Mouse (Mus musculus) liver, adult 2 months (tissue): ENCODE results near the gene Zbtb9. TPM values are rescaled to one million over a fixed set of nuclear protein-coding genes. Genes with fewer than 3 reads are reported as not detected.
A peak's percentile ranks its signal among the peaks of the same experiment; 100 is the strongest.

Experiments used
- DNase-seq: peaks from one replicate; pipeline ENCODE4 v3.0.0-alpha.2; 2011; ENCODE audit warnings: low read depth, low spot score; ENCODE audit errors: extremely low read depth
- H3K27ac ChIP-seq: fragments of 200-500 bp; replicated peaks from 2 replicates; pipeline ENCODE4 v1.5.1; 2012; ENCODE audit warnings: low read depth, mild to moderate bottlenecking, control low read depth, inconsistent platforms, low read length; ENCODE audit not compliant: insufficient read depth
- H3K27me3 ChIP-seq: fragments of 200-500 bp; 2 replicates; pipeline ENCODE4 v1.6.1; 2012; ENCODE audit warnings: mild to moderate bottlenecking, moderate library complexity, low read length, inconsistent platforms; ENCODE audit not compliant: control insufficient read depth, insufficient read depth
- H3K36me3 ChIP-seq: fragments of 200-500 bp; 2 replicates; pipeline ENCODE4 v1.6.1; 2012; ENCODE audit warnings: low read length, inconsistent platforms; ENCODE audit not compliant: control insufficient read depth, insufficient read depth
- H3K4me1 ChIP-seq: fragments of 200-500 bp; 2 replicates; pipeline ENCODE4 v1.6.1; 2011; ENCODE audit warnings: low read length; ENCODE audit not compliant: control insufficient read depth, insufficient read depth
- H3K4me3 ChIP-seq: fragments of 200-500 bp; 2 replicates; pipeline ENCODE4 v1.5.1; 2011; ENCODE audit warnings: low read depth, mild to moderate bottlenecking, control low read depth, low read length, moderate library complexity; ENCODE audit not compliant: insufficient read depth
- H3K79me2 ChIP-seq: fragments of 200-500 bp; 2 replicates; pipeline ENCODE4 v1.6.1; 2012; ENCODE audit warnings: inconsistent platforms, mild to moderate bottlenecking, low read length, moderate library complexity; ENCODE audit not compliant: control insufficient read depth, insufficient read depth
- H3K9ac ChIP-seq: fragments of 200-500 bp; 2 replicates; pipeline ENCODE4 v1.6.1; 2012; ENCODE audit warnings: low read depth, mild to moderate bottlenecking, control low read depth, inconsistent platforms, low read length
- CTCF ChIP-seq: fragments of 200-500 bp; IDR thresholded peaks from 2 replicates; pipeline ENCODE4 v1.5.1; 2011; ENCODE audit warnings: low read depth, low read length, control low read depth
- POLR2A ChIP-seq: fragments of 200-500 bp; IDR thresholded peaks from 2 replicates; pipeline ENCODE4 v1.6.1; 2011; ENCODE audit warnings: low read length, control low read depth; ENCODE audit not compliant: insufficient read depth; ENCODE audit errors: extremely low read depth
- WGBS: fragments of 180-500 bp; shearing (Covaris S2); methylation state at CpG from one replicate; pipeline ENCODE4 v1.1.7; 2018; 5-methylcytosine and 5-hydroxymethylcytosine counted together
- polyA plus RNA-seq: library from polyadenylated mRNA; depleted of rRNA; stranded (reverse); fragments of >200 nt; gene quantifications from 2 replicates; pipeline ENCODE4 v1.2.3, GENCODE M21; 2012
- total RNA-seq: library from RNA; depleted of rRNA; stranded (reverse); fragments of >200 nt; gene quantifications from 2 replicates; pipeline ENCODE4 v1.2.3, GENCODE M21; 2014

Gene Zbtb9
- total and polyA plus RNA-seq, 2 experiments, result 3.3 to 3.6 TPM

DNA sequence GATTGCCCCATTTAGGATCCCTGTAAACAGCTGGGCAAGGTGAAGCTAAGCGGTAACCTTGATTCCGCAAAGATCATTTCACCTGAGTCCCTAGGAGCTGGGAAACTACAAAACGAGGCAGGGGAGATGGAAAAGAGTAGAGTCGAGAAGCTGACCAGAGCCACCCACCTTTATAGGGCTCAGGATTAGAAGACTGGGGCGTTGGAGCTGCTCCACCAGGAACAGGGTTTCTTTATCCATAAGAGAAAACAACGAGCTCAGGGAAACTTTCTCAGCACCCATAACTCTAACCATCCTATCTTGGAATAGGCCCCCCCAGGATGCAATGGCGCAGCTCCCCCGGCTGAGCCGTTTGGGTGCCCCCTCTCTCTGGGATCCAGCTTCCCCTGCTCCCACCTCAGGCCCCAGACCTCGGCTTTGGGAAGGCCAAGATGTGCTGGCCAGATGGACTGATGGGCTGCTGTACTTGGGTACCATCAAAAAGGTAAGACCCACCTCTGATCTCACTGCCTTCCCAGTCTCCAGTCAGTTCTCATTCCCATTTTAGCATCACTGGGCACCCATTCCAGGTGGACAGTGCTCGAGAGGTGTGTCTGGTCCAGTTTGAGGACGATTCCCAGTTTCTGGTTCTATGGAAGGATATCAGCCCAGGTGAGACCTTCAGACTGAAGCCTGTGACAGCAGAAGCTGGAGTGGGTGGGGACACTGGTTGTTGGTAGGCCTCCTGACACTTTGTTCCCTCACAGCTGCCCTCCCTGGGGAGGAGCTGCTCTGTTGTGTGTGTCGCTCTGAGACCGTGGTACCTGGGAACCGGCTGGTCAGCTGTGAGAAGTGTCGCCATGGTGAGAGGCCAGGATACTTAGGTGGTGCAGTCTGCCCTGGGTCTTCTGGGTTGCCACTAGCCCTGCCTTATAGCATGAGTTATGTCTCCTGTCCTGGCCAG lies 38.8 kb upstream of the Zbtb9 start:
- Histone ChIP-seq H3K9ac (peak overlapping the region; percentile 91), H3K79me2 (peaks cover 9% of the 10 kb centered on the region), H3K4me3 (peak overlapping the region; percentile 82), H3K36me3 (no peaks in the 10 kb centered on the region), H3K27me3 (no peaks in the 10 kb centered on the region), H3K4me1 (peaks cover 13% of the 10 kb centered on the region), H3K27ac (no peak overlapping the region)
- 76% methylated on average over 16 of the region's 16 CpGs for WGBS
- TF ChIP-seq POLR2A (no peak), CTCF (no peak)
- DNase-seq, result no peak

DNA sequence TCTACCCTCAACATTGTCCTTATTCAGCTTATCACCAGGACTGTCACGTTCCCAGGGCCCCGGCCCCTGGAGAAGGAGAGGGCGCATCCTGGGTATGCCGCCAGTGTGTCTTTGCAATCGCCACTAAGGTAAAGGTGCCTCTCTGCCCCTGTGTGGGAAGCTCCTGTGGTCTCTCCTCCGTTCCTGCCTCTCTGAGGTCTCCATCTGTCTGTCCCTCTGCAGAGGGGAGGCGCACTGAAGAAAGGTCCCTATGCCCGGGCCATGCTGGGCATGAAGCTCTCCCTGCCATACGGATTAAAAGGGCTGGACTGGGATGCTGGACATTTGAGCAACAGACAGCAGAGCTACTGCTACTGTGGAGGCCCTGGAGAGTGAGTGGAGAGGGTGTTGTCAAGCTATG lies 37.9 kb upstream of the Zbtb9 start:
- WGBS, result 94% methylated on average over 9 of the region's 9 CpGs
- Histone ChIP-seq H3K36me3 (no peaks in the 10 kb centered on the region), H3K27me3 (no peaks in the 10 kb centered on the region), H3K79me2 (peaks cover 9% of the 10 kb centered on the region), H3K27ac (no peak overlapping the region), H3K4me3 (no peak overlapping the region), H3K4me1 (peaks cover 15% of the 10 kb centered on the region), H3K9ac (no peak overlapping the region)
- DNase-seq, result no peak
- TF ChIP-seq CTCF, result no peak
- no peak for TF ChIP-seq POLR2A

DNA sequence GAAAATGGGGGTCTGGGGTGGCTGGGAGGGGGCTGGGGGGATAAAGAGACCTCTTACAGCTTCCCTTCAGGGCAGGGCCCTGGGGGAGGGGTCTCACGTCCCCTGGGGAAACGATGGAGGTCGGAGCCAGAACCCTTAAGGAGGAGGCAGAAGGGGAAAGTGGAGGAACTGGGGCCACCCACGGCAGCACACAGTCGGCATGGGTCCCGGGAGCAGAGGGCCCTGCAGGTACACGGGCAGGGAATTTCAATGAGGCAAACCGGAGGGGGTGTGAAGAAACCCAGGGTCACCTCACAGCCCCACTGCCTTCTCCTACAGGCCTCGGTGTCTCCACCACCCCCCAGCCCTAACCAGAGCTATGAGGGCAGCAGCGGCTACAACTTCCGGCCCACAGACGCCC lies 36.5 kb upstream of the Zbtb9 start:
- WGBS, result 88% methylated on average over 12 of the region's 12 CpGs
- peaks cover 9% of the 10 kb centered on the region for H3K79me2 ChIP-seq
- no peak for TF ChIP-seq CTCF
- TF ChIP-seq POLR2A, result no peak
- H3K36me3 ChIP-seq, result no peaks in the 10 kb centered on the region
- no peak overlapping the region for H3K27ac ChIP-seq
- H3K4me1 ChIP-seq, result peaks cover 16% of the 10 kb centered on the region
- no peak overlapping the region for H3K4me3 ChIP-seq
- no peaks in the 10 kb centered on the region for H3K27me3 ChIP-seq
- no peak overlapping the region for H3K9ac ChIP-seq
- DNase-seq, result no peak

DNA sequence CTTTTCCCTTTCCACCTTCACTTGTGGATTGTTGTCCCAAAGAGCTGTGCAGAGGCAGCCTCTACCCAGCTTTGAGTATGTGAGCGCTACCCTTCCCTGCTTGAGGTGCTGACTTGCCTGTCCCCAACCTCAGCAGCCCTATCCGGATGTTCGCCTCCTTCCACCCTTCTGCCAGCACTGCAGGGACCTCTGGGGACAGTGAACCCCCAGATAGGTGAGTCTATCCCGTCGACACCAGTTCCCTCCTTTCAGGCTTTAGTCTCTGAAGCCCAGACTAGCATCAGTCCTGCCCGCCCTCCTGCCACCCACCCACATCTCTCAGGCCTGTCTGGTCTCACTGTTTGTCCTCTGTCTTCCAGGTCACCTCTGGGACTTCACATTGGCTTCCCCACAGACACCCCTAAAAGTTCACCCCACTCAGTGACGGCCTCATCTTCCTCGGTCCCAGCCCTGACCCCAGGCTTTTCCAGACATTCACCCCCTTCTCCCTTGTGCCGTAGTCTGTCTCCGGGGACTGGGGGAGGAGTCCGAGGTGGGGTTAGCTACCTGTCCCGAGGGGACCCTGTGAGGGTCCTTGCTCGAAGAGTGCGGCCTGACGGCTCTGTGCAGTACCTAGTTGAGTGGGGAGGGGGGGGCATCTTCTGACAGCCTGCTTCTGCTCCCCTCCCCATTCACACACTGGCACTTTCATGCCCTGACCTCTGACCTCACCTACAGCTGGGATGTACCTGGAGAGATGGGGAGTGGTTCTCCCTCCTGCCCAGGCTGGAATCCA lies 35.9 kb upstream of the Zbtb9 start:
- H3K4me1 ChIP-seq, result peaks cover 15% of the 10 kb centered on the region
- no peak overlapping the region for H3K9ac ChIP-seq
- H3K27ac ChIP-seq, result no peak overlapping the region
- 91% methylated on average over 15 of the region's 15 CpGs for WGBS
- DNase-seq, result no peak
- H3K79me2 ChIP-seq, result peaks cover 9% of the 10 kb centered on the region
- TF ChIP-seq CTCF, result no peak
- TF ChIP-seq POLR2A, result no peak
- H3K4me3 ChIP-seq, result no peak overlapping the region
- no peaks in the 10 kb centered on the region for H3K36me3 ChIP-seq
- H3K27me3 ChIP-seq, result no peaks in the 10 kb centered on the region

DNA sequence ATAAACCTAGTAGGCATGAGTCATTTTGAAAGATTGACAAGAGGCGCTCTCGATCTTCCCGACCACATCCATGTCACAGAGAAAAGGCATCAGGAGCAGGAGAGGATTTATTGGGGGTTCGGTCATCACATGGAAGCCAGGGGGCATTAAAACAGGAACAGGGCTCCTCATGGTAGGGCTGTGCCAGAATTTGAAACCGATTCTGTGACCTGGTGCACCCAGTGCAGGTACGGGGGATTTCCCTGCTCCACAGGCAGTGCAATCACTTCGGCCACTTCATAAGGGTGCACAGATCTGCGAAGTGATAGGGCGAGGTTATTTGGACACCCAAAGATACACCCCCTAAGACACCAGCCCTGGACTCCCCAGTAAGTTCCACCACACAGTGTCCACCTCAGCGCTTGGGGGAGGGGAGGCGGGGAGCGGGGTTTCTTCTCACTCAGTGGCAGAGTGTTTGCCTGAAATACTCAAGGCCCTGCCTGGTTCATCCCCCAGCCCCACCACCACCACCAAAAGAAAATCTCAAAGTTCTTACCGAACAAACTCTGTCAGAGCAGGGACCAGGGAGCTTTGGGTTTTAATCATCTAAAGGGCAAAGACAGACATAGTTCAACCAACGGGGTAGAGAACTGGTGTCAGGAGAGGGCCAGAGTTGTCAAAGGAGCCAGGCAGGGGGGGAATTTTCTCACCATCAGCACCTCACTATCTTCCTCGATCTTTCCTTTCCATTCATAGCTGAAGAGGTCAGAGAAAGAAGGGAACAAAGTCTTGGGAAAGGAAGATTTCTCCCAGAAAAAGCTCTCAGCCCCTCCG lies 34.9 kb upstream of the Zbtb9 start:
- Histone ChIP-seq H3K4me3 (peak overlapping the region; percentile 85), H3K4me1 (peaks cover 15% of the 10 kb centered on the region), H3K27me3 (no peaks in the 10 kb centered on the region), H3K36me3 (no peaks in the 10 kb centered on the region), H3K27ac (peak overlapping the region; percentile 7), H3K9ac (peak overlapping the region; percentile 65), H3K79me2 (peaks cover 8% of the 10 kb centered on the region)
- no peak for DNase-seq
- TF ChIP-seq POLR2A (no peak), CTCF (no peak)
- WGBS, result 33% methylated on average over 16 of the region's 16 CpGs
